Comparison of ENCODE assay signal across 23 mouse cellular contexts in the genomic region with DNA sequence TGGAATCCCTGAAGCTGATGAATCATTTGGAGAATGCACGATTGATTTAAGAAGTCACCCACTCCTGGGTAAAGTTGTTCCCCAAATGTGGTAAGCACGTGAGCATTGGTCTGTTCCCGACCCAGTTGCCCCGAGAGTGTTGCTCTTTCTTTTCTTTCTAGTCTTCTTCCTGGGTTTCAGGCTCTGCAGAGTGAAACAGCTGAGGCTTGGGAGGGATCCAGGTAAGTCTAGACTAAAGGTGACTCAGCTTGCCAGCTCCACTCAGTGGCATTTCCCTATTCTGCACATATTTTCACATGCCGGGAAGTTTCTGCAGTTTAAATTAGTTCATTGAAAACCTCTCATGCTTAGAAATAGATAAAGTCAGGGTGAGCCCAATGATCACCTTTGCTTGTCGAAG. TPM values are rescaled to one million over a fixed set of nuclear protein-coding genes. Genes with fewer than 3 reads are reported as not detected.
DNase-seq lines count a peak whose midpoint lies in the region; ATAC-seq and TF ChIP-seq lines count a peak whose summit lies in the region.
"Had no signal": no experiment of that assay in that cellular context is flagged by ENCODE, and none has a peak within 500 bp of the region (broad histone marks: within the 10 kb centered on the region; RNA-seq: fewer than 3 reads in every experiment).

No protein-coding gene starts in this region.

- no peak overlapping the region for H3K27ac ChIP-seq in kidney, adult 2 months (ENCODE audit: insufficient read depth, low read depth, low read length)
- peak overlapping the region; percentile 96 for H3K27ac ChIP-seq in embryonic fibroblast, embryonic 13.5 days (ENCODE audit: insufficient read depth, low read length)
- H3K27ac ChIP-seq in forebrain, postnatal 0 days (ENCODE audit: low read depth, low read length), result no peak overlapping the region
- no peak overlapping the region for H3K27ac ChIP-seq in gastrocnemius, adult 2 months
- H3K27ac ChIP-seq: embryonic facial prominence, embryonic 12.5 days; forebrain, embryonic 13.5 days; heart, embryonic 10.5 days; hindbrain, embryonic 13.5 days; hindbrain, postnatal 0 days; intestine, embryonic 15.5 days had no signal

- H3K4me1 ChIP-seq in kidney, adult 2 months (ENCODE audit: control insufficient read depth, insufficient read depth, low read length), result no peaks in the 10 kb centered on the region
- peaks cover 20% of the 10 kb centered on the region for H3K4me1 ChIP-seq in embryonic fibroblast, embryonic 13.5 days (ENCODE audit: control insufficient read depth, insufficient read depth, low read length)
- no peaks in the 10 kb centered on the region for H3K4me1 ChIP-seq in forebrain, postnatal 0 days (ENCODE audit: insufficient read depth)
- H3K4me1 ChIP-seq: hindbrain, embryonic 13.5 days; intestine, embryonic 15.5 days had no signal

- no peaks in the 10 kb centered on the region for H3K36me3 ChIP-seq in kidney, adult 2 months (ENCODE audit: control insufficient read depth, insufficient read depth, low read length)
- H3K36me3 ChIP-seq in forebrain, postnatal 0 days (ENCODE audit: insufficient read depth), result no peaks in the 10 kb centered on the region
- H3K36me3 ChIP-seq: embryonic facial prominence, embryonic 12.5 days; heart, embryonic 10.5 days; hindbrain, embryonic 13.5 days; intestine, embryonic 15.5 days had no signal

- intact Hi-C loops in gastrocnemius, adult 2 months (cut with DNase I), result no loop called here

- peak; percentile 20 for DNase-seq in adrenal gland, postnatal 10 days
- DNase-seq in adrenal gland, adult (ENCODE audit: inconsistent age in 2 of 2, low spot score in 1 of 2), result no peak
- DNase-seq in kidney, postnatal 10 days, result peak; percentile 16
- DNase-seq in kidney, adult 2 months, result no peak
- peak; percentile 78 for DNase-seq in Muller cell, postnatal 12 days (ENCODE audit: inconsistent ontology term)
- no peak for DNase-seq in forebrain, postnatal 0 days
- no peak for DNase-seq in gastrocnemius, adult 2 months
- DNase-seq: adrenal gland, postnatal 25 days; cerebellum, adult 2 months; cerebellum, postnatal 25 days; gastrocnemius, postnatal 25 days; heart, postnatal 10 days; heart, postnatal 4 days; kidney, adult 18-20 months had no signal

- WGBS in kidney, adult 2 months, result 70% methylated on average over 6 of the region's 6 CpGs
- 86% methylated on average over 6 of the region's 6 CpGs for WGBS in forebrain, postnatal 0 days

- H3K9ac ChIP-seq in forebrain, postnatal 0 days, result no peak overlapping the region
- H3K9ac ChIP-seq: embryonic facial prominence, embryonic 12.5 days; forebrain, embryonic 13.5 days; hindbrain, embryonic 13.5 days; intestine, embryonic 15.5 days had no signal

- ATAC-seq in forebrain, postnatal 0 days, result no peak
- ATAC-seq: forebrain, embryonic 13.5 days; hindbrain, postnatal 0 days; intestine, embryonic 15.5 days had no signal

- no peaks in the 10 kb centered on the region for H3K27me3 ChIP-seq in kidney, adult 2 months (replicated peaks; ENCODE audit: control insufficient read depth, insufficient read depth, low read length)
- no peaks in the 10 kb centered on the region for H3K27me3 ChIP-seq in forebrain, postnatal 0 days (ENCODE audit: insufficient read depth, low read length)
- H3K27me3 ChIP-seq: CH12.LX; embryonic facial prominence, embryonic 12.5 days; intestine, embryonic 15.5 days had no signal

- no peaks in the 10 kb centered on the region for H3K9me3 ChIP-seq in forebrain, postnatal 0 days (ENCODE audit: low read length)
- H3K9me3 ChIP-seq: embryonic facial prominence, embryonic 12.5 days; forebrain, embryonic 13.5 days; heart, embryonic 10.5 days; hindbrain, embryonic 13.5 days; intestine, embryonic 15.5 days had no signal

- TF ChIP-seq CTCF in kidney, adult 2 months (conservative IDR thresholded peaks at IDR 0.05; ENCODE audit: insufficient read depth, insufficient read length, low read depth, low read length), result no peak
- TF ChIP-seq CTCF in embryonic fibroblast, embryonic 13.5 days (IDR thresholded peaks at IDR 0.05; ENCODE audit: borderline replicate concordance, insufficient read depth, low read length), result no peak
- no peak for TF ChIP-seq CTCF in forebrain, postnatal 0 days (IDR thresholded peaks at IDR 0.05; ENCODE audit: low read depth)
- TF ChIP-seq CTCF in gastrocnemius, adult 2 months (IDR thresholded peaks at IDR 0.05), result no peak

- no peak overlapping the region for H3K4me2 ChIP-seq in forebrain, postnatal 0 days (ENCODE audit: low read depth)
- H3K4me2 ChIP-seq: embryonic facial prominence, embryonic 12.5 days; forebrain, embryonic 13.5 days; hindbrain, embryonic 13.5 days; intestine, embryonic 15.5 days had no signal

- H3K4me3 ChIP-seq in kidney, adult 2 months (ENCODE audit: insufficient read depth, low read depth, low read length), result no peak overlapping the region
- H3K4me3 ChIP-seq in embryonic fibroblast, embryonic 13.5 days (ENCODE audit: insufficient read depth, low read length), result no peak overlapping the region
- H3K4me3 ChIP-seq in forebrain, postnatal 0 days (ENCODE audit: low read depth, low read length), result no peak overlapping the region
- no peak overlapping the region for H3K4me3 ChIP-seq in gastrocnemius, adult 2 months
- H3K4me3 ChIP-seq: embryonic facial prominence, embryonic 12.5 days; forebrain, embryonic 13.5 days; heart, embryonic 10.5 days; hindbrain, embryonic 13.5 days; intestine, embryonic 15.5 days had no signal

- TF ChIP-seq POLR2A in kidney, adult 2 months (IDR thresholded peaks at IDR 0.05; ENCODE audit: low read depth, low read length), result no peak
- TF ChIP-seq POLR2A in embryonic fibroblast, embryonic 13.5 days (IDR thresholded peaks at IDR 0.05; ENCODE audit: low read depth, low read length), result no peak

RNA-seq across cellular contexts. Expression of a gene that starts 13.2 kb away (rescaled TPM):
- 1 to 10 TPM; 1.0 to 1.9 TPM for total RNA-seq in adrenal gland, postnatal 10 days (2021)
- 0.06 and 0.23 TPM in 2 replicates for polyA plus RNA-seq in kidney, adult 2 months (2012; rRNA removed)
- polyA plus RNA-seq in embryonic fibroblast, embryonic 13.5 days (2011; ENCODE audit: insufficient read length, low read depth, missing spikeins), result 29.0 and 40.2 TPM in 2 replicates
- total RNA-seq in forebrain, postnatal 0 days (2014; rRNA removed), result 5.1 and 10.2 TPM in 2 replicates
- 2.7 and 3.3 TPM in 2 replicates for polyA plus RNA-seq in forebrain, postnatal 0 days (2015; fragmentation: Nextera tagmentation; extraction: Ambion mirVana)
- under 1 TPM; 0.28 to 0.94 TPM for total RNA-seq in gastrocnemius, adult 2 months (2021)
- total RNA-seq: CH12.LX; granulocyte monocyte progenitor cell, adult 5-6 weeks had no signal

Comparison
In these comparisons a context has a peak if more than half of its experiments do, and no peak if none do; other contexts are left out.
1. DNase-seq: peak in adrenal gland, postnatal 10 days (single experiment), kidney, postnatal 10 days (single experiment) and Muller cell, postnatal 12 days (single experiment); none in adrenal gland, adult (0 of 2), kidney, adult 2 months (single experiment), forebrain, postnatal 0 days (single experiment) and gastrocnemius, adult 2 months (single experiment).